Mouse (Mus musculus) liver, embryonic 13.5 days (tissue): ENCODE measurements around the gene Fbxl13. TPM values are rescaled to one million over a fixed set of nuclear protein-coding genes. Genes with fewer than 3 reads are reported as not detected.
"Not testable (repeated sequence)": the region's sequence is repeated elsewhere in the genome, so short reads cannot be mapped to it uniquely, and the experiment has no call there.

Experiments used
- ATAC-seq: fragments of 200-750 bp; cut with Nextera tagmentation; 2 replicates; pipeline ENCODE4 v1.8.0; 2017; ENCODE audit warnings: low read depth, mild to moderate bottlenecking, moderate number of reproducible peaks, moderate library complexity
- DNase-seq: peaks from one replicate; pipeline ENCODE4 v3.0.0; 2022
- H3K27ac ChIP-seq: fragments of 300-500 bp; sonication (generic); 2 replicates; pipeline ENCODE4 v1.5.1; 2015; ENCODE audit warnings: moderate library complexity, mild to moderate bottlenecking, inconsistent platforms
- H3K27me3 ChIP-seq: fragments of 300-500 bp; sonication (generic); 2 replicates; pipeline ENCODE4 v1.6.1; 2015; ENCODE audit warnings: mild to moderate bottlenecking, inconsistent platforms
- H3K36me3 ChIP-seq: fragments of 300-500 bp; sonication (generic); 2 replicates; pipeline ENCODE4 v1.6.1; 2015; ENCODE audit warnings: mild to moderate bottlenecking, inconsistent platforms
- H3K4me1 ChIP-seq: fragments of 300-500 bp; sonication (generic); replicated peaks from 2 replicates; pipeline ENCODE4 v1.6.1; 2015; ENCODE audit warnings: inconsistent platforms
- H3K4me2 ChIP-seq: fragments of 300-500 bp; sonication (generic); 2 replicates; pipeline ENCODE4 v1.6.1; 2015; ENCODE audit warnings: inconsistent platforms, mild to moderate bottlenecking, moderate library complexity
- H3K4me3 ChIP-seq: fragments of 300-500 bp; sonication (generic); replicated peaks from 2 replicates; pipeline ENCODE4 v1.5.1; 2015; ENCODE audit warnings: mild to moderate bottlenecking, inconsistent platforms
- H3K9ac ChIP-seq: fragments of 300-500 bp; sonication (generic); 2 replicates; pipeline ENCODE4 v1.6.1; 2015; ENCODE audit warnings: mild to moderate bottlenecking, inconsistent platforms
- H3K9me3 ChIP-seq: fragments of 300-500 bp; sonication (generic); replicated peaks from 2 replicates; pipeline ENCODE4 v1.6.1; 2016; ENCODE audit warnings: inconsistent platforms
- WGBS: fragments of 180-500 bp; shearing (Covaris S2); methylation state at CpG from one replicate; pipeline ENCODE4 v1.1.7; 2015; ENCODE audit not compliant: insufficient replicate concordance; 5-methylcytosine and 5-hydroxymethylcytosine counted together
- polyA plus RNA-seq: library from polyadenylated mRNA; unstranded; fragments of >200 nt; fragmentation: Nextera tagmentation; extraction: Ambion mirVana; gene quantifications from 2 replicates; pipeline ENCODE4 v1.2.1, GENCODE M21; 2015

Gene Fbxl13
- polyA plus RNA-seq, 1 experiment from 2014 or later: 0.13 TPM

DNA sequence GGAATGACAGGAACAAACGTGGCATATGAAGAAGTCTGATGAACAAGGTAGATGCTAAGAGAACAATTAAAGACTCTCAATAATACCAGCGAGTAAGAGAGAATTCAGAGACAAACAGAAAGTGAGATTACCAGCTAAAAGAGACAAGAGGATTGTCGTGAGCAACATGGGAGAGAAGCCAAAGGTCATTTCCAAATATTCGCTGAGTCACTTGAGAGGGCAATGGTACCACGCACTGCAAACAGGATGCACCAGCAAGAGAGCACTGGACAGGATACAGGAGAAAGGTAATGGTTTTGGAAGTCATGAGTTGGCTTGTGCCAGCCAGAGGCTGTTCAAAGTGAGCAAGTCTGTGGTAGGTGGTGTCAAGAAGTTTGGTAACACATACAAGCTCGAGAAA is 39.5 kb downstream of the Fbxl13 start:
- no peaks in the 10 kb centered on the region for H3K9me3 ChIP-seq
- H3K36me3 ChIP-seq: no peaks in the 10 kb centered on the region
- no peak overlapping the region for H3K27ac ChIP-seq
- H3K4me3 ChIP-seq: no peak overlapping the region
- H3K4me2 ChIP-seq: no peak overlapping the region
- no peak overlapping the region for H3K9ac ChIP-seq
- WGBS: 45% methylated on average over 6 of the region's 6 CpGs
- no peaks in the 10 kb centered on the region for H3K27me3 ChIP-seq
- no peak for DNase-seq
- ATAC-seq: no peak
- no peaks in the 10 kb centered on the region for H3K4me1 ChIP-seq

DNA sequence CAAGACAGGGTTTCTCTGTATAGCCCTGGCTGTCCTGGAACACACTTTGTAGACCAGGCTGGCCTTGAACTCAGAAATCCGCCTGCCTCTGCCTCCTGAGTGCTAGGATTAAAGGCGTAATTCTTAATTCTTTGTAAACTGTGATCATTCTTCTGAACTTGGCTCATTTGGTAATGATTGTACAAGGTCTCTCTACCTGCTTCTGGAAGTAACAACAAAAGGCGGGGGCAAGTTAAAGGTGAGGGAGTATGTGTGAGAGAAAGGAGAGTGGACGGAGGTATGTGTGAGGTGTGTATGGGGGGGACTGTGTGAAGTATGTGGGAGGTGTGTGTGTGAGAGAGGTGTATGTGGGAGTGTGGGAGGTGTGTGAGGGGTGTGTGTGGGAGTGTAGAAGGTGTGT is 45.5 kb downstream of the Fbxl13 start:
- no peaks in the 10 kb centered on the region for H3K36me3 ChIP-seq
- ATAC-seq: no peak

GRCm38 (mm10) chr5:21599536-21599935 is 45.9 kb downstream of the Fbxl13 start:
- H3K27me3 ChIP-seq, H3K9me3 ChIP-seq, DNase-seq, H3K27ac ChIP-seq, H3K9ac ChIP-seq, ATAC-seq, H3K4me1 ChIP-seq, H3K4me2 ChIP-seq, H3K36me3 ChIP-seq, H3K4me3 ChIP-seq: not testable (repeated sequence)
- 42% methylated on average over 2 of the region's 2 CpGs for WGBS

More for the DNA sequence above, 45.5 kb downstream of the Fbxl13 start:
- no peak for DNase-seq
- H3K9ac ChIP-seq: no peak overlapping the region
- no peaks in the 10 kb centered on the region for H3K27me3 ChIP-seq
- WGBS: 64% methylated on average over 4 of the region's 4 CpGs
- H3K4me3 ChIP-seq: no peak overlapping the region
- no peaks in the 10 kb centered on the region for H3K9me3 ChIP-seq
- H3K4me1 ChIP-seq: no peaks in the 10 kb centered on the region
- no peak overlapping the region for H3K4me2 ChIP-seq
- H3K27ac ChIP-seq: no peak overlapping the region

DNA sequence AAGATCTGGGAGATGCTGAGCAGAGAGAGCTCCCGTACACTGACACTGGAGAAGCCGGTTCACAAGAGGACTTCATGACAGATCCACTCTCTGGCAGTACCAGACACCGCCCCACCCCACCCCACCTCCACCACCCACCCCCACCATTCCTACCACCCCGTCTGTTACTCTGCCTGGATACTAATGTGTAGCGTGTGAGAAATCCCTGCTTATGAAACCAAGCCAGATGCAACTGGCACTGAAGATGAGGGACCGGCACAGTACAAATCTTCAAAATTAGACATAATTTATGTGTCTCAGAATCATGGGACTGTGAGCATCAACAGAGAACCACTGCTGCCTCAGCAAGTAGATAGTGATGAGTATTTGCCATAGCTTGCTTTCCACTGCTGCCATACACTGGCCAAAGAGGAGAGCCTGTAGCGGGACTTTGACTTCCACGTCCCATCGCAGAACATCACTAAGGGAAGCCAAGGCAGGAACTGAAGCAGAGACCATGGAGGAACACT is 52.2 kb downstream of the Fbxl13 start:
- no peak for ATAC-seq
- DNase-seq: no peak
- Histone ChIP-seq H3K27me3 (no peaks in the 10 kb centered on the region), H3K9ac (no peak overlapping the region), H3K4me1 (no peaks in the 10 kb centered on the region), H3K36me3 (no peaks in the 10 kb centered on the region), H3K4me2 (no peak overlapping the region), H3K9me3 (no peaks in the 10 kb centered on the region), H3K27ac (no peak overlapping the region), H3K4me3 (no peak overlapping the region)
- WGBS: 68% methylated on average over 9 of the region's 9 CpGs

DNA sequence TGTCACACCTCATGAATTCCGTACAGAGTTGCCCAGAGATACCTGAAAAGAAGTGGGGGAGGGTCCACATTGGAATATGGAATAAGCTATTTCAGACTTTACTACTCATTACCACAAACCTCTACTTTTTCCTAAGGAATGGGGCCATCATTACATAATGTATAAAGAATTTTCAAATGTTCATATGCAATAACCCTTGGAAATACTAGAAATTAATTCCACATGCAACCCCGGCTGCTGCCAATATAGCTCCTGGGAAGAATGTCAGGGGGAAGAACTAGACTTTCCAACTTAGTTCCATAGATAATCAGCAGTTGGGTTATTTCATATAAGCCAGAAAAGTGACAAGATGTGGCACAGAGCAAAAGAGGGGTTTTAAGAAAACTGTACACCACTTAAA is 53.3 kb downstream of the Fbxl13 start:
- no peak for ATAC-seq
- H3K4me1 ChIP-seq: no peaks in the 10 kb centered on the region
- no peaks in the 10 kb centered on the region for H3K36me3 ChIP-seq
- H3K27ac ChIP-seq: no peak overlapping the region
- H3K4me3 ChIP-seq: no peak overlapping the region
- DNase-seq: no peak
- no peak overlapping the region for H3K4me2 ChIP-seq
- no peaks in the 10 kb centered on the region for H3K27me3 ChIP-seq
- H3K9ac ChIP-seq: no peak overlapping the region
- no peaks in the 10 kb centered on the region for H3K9me3 ChIP-seq
- WGBS: 69% methylated on average over 2 of the region's 2 CpGs

- Histone ChIP-seq H3K36me3 (no peaks in the 10 kb centered on the region), H3K4me1 (no peaks in the 10 kb centered on the region), H3K27ac (no peak overlapping the region), H3K4me3 (no peak overlapping the region), H3K4me2 (no peak overlapping the region), H3K9ac (no peak overlapping the region), H3K9me3 (no peaks in the 10 kb centered on the region), H3K27me3 (no peaks in the 10 kb centered on the region)
- 78% methylated on average over 13 of the region's 13 CpGs for WGBS
- ATAC-seq: no peak
- no peak for DNase-seq
These were observed 57.2 kb downstream of the Fbxl13 start for GRCm38 (mm10) chr5:21588220-21588619.

GRCm38 (mm10) chr5:21587683-21588082 is 57.8 kb downstream of the Fbxl13 start:
- Histone ChIP-seq H3K4me3 (no peak overlapping the region), H3K36me3 (no peaks in the 10 kb centered on the region), H3K4me2 (no peak overlapping the region), H3K27ac (no peak overlapping the region), H3K27me3 (no peaks in the 10 kb centered on the region), H3K9me3 (no peaks in the 10 kb centered on the region), H3K4me1 (no peaks in the 10 kb centered on the region), H3K9ac (no peak overlapping the region)
- 52% methylated on average over 7 of the region's 7 CpGs for WGBS
- no peak for ATAC-seq
- no peak for DNase-seq

- ATAC-seq: no peak
- Histone ChIP-seq H3K36me3 (no peaks in the 10 kb centered on the region), H3K27me3 (no peaks in the 10 kb centered on the region), H3K9me3 (no peaks in the 10 kb centered on the region), H3K27ac (no peak overlapping the region), H3K4me1 (no peaks in the 10 kb centered on the region), H3K4me3 (no peak overlapping the region), H3K4me2 (no peak overlapping the region), H3K9ac (no peak overlapping the region)
- peak; percentile 16 for DNase-seq
- 30% methylated on average over 6 of the region's 6 CpGs for WGBS
These were observed 58.7 kb downstream of the Fbxl13 start for GRCm38 (mm10) chr5:21586763-21587162.

- Histone ChIP-seq H3K4me2 (no peak overlapping the region), H3K9me3 (no peaks in the 10 kb centered on the region), H3K4me1 (peaks cover 17% of the 10 kb centered on the region; the same call in 1 of the 2 replicates), H3K27ac (no peak overlapping the region), H3K36me3 (no peaks in the 10 kb centered on the region), H3K27me3 (no peaks in the 10 kb centered on the region), H3K9ac (no peak overlapping the region), H3K4me3 (no peak overlapping the region)
- 72% methylated on average over 3 of the region's 3 CpGs for WGBS
- ATAC-seq (no peak), DNase-seq (no peak)
These were observed 67.3 kb downstream of the Fbxl13 start for GRCm38 (mm10) chr5:21578136-21578535.

DNA sequence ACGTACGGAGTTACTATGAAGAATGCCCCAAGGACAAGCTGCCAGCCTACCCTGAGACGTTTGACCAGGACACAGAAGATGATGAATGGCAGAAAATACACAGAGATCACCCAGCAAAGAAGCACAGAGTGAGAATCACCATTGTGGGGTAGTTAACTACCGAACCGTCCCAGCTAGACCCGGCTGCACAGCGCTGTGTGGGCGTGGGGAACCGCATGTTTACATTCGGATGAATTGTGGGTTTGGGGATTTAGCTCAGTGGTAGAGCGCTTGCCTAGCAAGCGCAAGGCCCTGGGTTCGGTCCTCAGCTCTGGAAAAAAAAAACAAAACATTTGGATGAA is 70.3 kb downstream of the Fbxl13 start:
- Histone ChIP-seq H3K27ac (peak overlapping the region; percentile 81), H3K4me1 (peaks cover 20% of the 10 kb centered on the region; the same call in 1 of the 2 replicates), H3K9me3 (no peaks in the 10 kb centered on the region), H3K4me2 (peak overlapping the region; percentile 48), H3K27me3 (no peaks in the 10 kb centered on the region), H3K9ac (no peak overlapping the region; the same call in 1 of the 2 replicates), H3K4me3 (peak overlapping the region; percentile 22; the same call in 1 of the 2 replicates), H3K36me3 (no peaks in the 10 kb centered on the region)
- DNase-seq: no peak
- ATAC-seq: peak; percentile 24; the same call in 1 of the 2 replicates
- WGBS: 74% methylated on average over 13 of the region's 13 CpGs

- Histone ChIP-seq H3K9me3 (no peaks in the 10 kb centered on the region), H3K36me3 (no peaks in the 10 kb centered on the region), H3K4me2 (peak overlapping the region; percentile 48), H3K4me1 (peaks cover 20% of the 10 kb centered on the region), H3K9ac (peak overlapping the region; percentile 7; the same call in 1 of the 2 replicates), H3K27ac (peak overlapping the region; percentile 81), H3K27me3 (no peaks in the 10 kb centered on the region), H3K4me3 (peak overlapping the region; percentile 22; the same call in 1 of the 2 replicates)
- peak; percentile 52 for DNase-seq
- 45% methylated on average over 21 of the region's 21 CpGs for WGBS
- ATAC-seq: peak; percentile 89
These were observed 70.8 kb downstream of the Fbxl13 start for GRCm38 (mm10) chr5:21574386-21575209.
